Mouse (Mus musculus): ENCODE measurements around the gene Nfatc3. TPM values are rescaled to one million over a fixed set of nuclear protein-coding genes. Genes with fewer than 3 reads are reported as not detected.

Nfatc3 gene
- polyA plus RNA-seq, 1 experiment = 31.9 TPM

DNA sequence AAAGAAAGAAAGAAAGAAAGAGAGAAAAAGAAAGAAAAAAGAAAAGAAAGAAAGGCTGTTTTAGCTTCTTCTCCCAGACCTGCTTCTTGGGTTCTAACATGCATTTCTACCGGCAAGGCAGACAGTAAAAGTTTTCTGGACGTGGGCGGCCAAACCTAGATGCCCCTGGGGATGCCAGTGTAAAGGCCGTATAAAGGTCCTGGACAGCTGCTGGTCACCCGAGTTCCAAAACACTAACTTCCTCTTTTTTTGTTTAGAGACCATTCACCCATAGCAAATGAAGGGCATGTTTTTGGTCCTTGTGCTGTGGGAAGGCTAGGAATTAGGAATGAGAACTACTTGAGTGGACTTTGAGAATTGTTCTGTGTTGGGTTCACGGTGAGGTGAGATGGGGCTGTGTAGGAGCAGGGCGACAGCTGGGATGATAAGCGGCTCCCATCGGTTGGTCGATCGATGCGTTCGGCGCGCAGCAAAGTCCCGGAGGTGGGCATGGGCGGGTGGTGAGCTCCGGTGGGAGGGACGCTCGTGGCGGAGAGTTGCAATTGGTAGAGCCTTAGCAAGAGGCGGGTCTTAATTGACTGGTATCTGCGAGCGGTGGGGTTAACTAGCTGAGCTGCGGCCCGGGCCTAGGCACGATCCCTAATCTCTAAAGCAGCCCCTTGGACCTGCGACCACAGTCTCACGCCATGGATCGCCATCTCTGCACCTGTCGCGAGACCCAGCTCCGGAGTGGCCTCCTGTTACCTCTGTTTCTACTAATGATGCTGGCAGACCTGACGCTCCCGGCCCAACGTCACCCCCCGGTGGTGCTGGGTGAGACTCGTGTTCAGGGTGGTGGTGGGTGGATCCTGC is 91.4 kb downstream of the Nfatc3 start, which contains the start of gene Pla2g15:
Gene Pla2g15, plus strand, starts transcription at position 599 of the 852 bp plus-strand sequence.
- Histone ChIP-seq H3K4me1 (ENCODE audit: control insufficient read depth, insufficient read depth, low read length) (peaks cover 68% of the 10 kb centered on the region), H3K27ac (ENCODE audit: insufficient read depth, low read depth, low read length) (peak within 1 kb of the TSS; percentile 99), H3K4me3 (ENCODE audit: insufficient read depth, low read length) (peak within 1 kb of the TSS; percentile 77)
- TF ChIP-seq CTCF (IDR thresholded peaks at IDR 0.05; ENCODE audit: low read depth, low read length) (no peak), POLR2A (IDR thresholded peaks at IDR 0.05; ENCODE audit: borderline replicate concordance, low read depth, low read length) (no peak)

DNA sequence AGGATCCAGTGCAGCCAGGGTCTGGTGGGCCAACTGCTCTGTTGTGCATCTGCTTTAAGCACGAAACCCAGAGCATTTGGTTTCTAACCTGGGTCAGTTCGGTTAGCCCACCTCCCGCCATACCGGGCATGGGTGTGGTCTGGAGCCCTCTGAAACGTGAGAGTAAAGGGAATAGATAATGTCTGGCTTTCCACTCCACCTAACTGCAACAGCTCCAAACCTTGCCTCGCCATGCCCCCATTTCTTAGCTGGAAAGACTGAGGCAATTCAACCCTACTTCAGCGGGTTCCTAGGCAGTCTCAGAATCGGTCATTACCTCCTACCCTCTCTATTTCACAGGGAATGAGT is 92.0 kb downstream of the Nfatc3 start:
- Histone ChIP-seq H3K27ac (ENCODE audit: insufficient read depth, low read depth, low read length) (peak overlapping the region; percentile 87), H3K4me1 (ENCODE audit: control insufficient read depth, insufficient read depth, low read length) (peaks cover 63% of the 10 kb centered on the region), H3K4me3 (ENCODE audit: insufficient read depth, low read length) (peak overlapping the region; percentile 77)
- TF ChIP-seq POLR2A (IDR thresholded peaks at IDR 0.05; ENCODE audit: borderline replicate concordance, low read depth, low read length) = no peak

DNA sequence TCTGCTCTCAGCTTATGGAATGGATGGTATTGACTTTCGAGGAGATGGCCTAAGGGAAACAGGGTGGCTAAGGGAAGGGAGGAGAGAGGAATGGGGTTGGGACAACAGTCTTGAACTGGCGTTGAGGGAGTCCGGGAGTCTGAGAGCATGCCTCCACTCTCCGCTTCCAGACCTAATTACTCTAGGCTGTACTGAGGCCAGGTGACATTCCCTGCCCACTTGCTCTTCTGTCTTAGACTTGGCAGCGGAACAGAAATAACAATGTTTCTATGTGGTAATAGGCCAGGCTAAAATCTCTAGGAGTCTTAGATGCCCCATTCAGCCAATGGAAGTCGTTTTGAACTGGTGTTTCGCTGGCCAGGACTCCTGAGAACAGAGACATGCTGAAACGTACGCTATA is 92.4 kb downstream of the Nfatc3 start:
- Histone ChIP-seq H3K27ac (ENCODE audit: insufficient read depth, low read depth, low read length) (peak overlapping the region; percentile 87), H3K4me3 (ENCODE audit: insufficient read depth, low read length) (peak overlapping the region; percentile 77), H3K4me1 (ENCODE audit: control insufficient read depth, insufficient read depth, low read length) (peaks cover 59% of the 10 kb centered on the region)
- no peak for TF ChIP-seq CTCF (IDR thresholded peaks at IDR 0.05; ENCODE audit: low read depth, low read length)
- no peak for TF ChIP-seq POLR2A (IDR thresholded peaks at IDR 0.05; ENCODE audit: borderline replicate concordance, low read depth, low read length)

DNA sequence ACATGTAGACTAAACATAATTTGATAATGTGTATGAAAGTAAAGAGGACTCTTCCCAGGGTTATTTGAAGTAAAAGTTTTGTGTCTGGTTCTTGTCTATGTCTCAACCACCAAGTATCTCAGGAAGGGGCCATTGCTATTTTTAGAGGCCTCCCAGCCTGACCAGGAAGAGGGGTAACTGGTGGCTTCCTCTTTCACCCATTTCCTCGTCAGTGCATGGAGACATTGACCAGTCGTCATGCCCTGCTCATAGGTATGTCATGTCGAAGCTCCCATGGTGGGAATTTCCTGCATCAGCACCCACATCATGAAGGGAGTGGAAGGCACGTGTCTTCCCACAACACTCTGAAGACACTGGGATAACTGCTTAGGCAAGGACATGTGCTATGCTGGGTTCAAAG is 94.2 kb downstream of the Nfatc3 start:
- Histone ChIP-seq H3K27ac (ENCODE audit: insufficient read depth, low read depth, low read length) (peak overlapping the region; percentile 87), H3K4me3 (ENCODE audit: insufficient read depth, low read length) (peak overlapping the region; percentile 77), H3K4me1 (ENCODE audit: control insufficient read depth, insufficient read depth, low read length) (peaks cover 44% of the 10 kb centered on the region)
- TF ChIP-seq CTCF (IDR thresholded peaks at IDR 0.05; ENCODE audit: low read depth, low read length) = no peak
- TF ChIP-seq POLR2A (IDR thresholded peaks at IDR 0.05; ENCODE audit: borderline replicate concordance, low read depth, low read length) = no peak

DNA sequence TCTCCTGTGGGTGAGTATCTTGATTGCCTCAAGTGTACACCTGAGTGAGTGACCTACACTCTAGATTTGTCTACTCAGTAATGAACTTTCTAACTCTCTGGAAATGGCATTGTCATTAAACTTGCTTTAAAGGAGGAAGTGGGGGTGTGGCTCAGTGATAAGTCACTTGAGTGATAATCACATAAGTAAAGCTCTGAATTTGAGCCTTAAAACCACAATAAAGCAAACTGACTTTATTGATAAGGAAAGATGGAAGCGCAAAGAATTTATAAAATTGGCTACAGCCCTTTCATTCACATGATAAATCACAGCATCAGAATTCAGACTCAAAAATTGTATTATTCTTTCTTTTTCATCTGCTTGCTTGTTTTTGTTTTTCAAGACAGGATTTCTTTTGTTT is 98.8 kb downstream of the Nfatc3 start:
- Histone ChIP-seq H3K27ac (ENCODE audit: insufficient read depth, low read depth, low read length) (no peak overlapping the region), H3K4me1 (ENCODE audit: control insufficient read depth, insufficient read depth, low read length) (peaks cover 24% of the 10 kb centered on the region), H3K4me3 (ENCODE audit: insufficient read depth, low read length) (no peak overlapping the region)
- no peak for TF ChIP-seq CTCF (IDR thresholded peaks at IDR 0.05; ENCODE audit: low read depth, low read length)
- no peak for TF ChIP-seq POLR2A (IDR thresholded peaks at IDR 0.05; ENCODE audit: borderline replicate concordance, low read depth, low read length)

DNA sequence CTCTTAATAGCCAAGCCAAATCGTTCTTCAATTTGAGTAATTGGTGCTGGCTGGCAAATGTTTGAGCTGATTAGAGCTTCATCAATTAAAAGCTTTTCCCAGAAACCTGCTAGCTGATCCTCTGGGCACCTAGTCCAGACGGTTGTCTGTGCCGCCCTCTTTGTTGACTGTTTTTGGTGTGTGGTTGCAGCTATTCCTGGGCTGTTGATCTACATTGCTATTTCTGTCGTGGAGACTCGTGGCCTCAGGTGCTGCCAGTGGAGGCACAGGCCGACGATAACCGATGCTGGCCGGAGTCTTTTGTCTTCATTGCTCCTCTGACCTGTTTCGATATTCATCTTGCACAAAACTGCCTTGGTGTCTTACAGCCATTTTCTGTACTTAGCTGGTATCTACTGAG is 99.7 kb downstream of the Nfatc3 start:
- Histone ChIP-seq H3K4me3 (ENCODE audit: insufficient read depth, low read length) (no peak overlapping the region), H3K4me1 (ENCODE audit: control insufficient read depth, insufficient read depth, low read length) (peaks cover 17% of the 10 kb centered on the region), H3K27ac (ENCODE audit: insufficient read depth, low read depth, low read length) (no peak overlapping the region)
- TF ChIP-seq CTCF (IDR thresholded peaks at IDR 0.05; ENCODE audit: low read depth, low read length) (no peak), POLR2A (IDR thresholded peaks at IDR 0.05; ENCODE audit: borderline replicate concordance, low read depth, low read length) (no peak)

DNA sequence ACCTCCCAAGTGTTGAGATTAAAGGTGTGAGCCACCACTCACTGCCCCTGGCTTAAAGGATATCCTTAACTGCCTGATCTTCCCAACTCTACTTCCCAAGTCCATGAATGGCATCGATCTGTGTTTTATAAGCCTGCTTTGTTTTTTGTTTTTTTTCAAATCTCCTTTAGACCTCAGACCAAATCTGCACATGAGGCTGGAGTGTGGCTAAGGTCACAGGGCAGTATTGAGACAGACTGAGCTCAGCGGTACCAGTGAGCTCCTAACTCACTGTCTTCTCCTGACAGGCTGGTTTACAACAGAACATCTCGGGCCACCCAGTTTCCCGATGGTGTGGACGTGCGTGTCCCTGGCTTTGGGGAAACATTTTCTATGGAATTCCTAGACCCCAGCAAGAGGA is 101.2 kb downstream of the Nfatc3 start:
- peaks cover 4% of the 10 kb centered on the region for H3K4me1 ChIP-seq (ENCODE audit: control insufficient read depth, insufficient read depth, low read length)
- no peak overlapping the region for H3K27ac ChIP-seq (ENCODE audit: insufficient read depth, low read depth, low read length)
- no peak for TF ChIP-seq POLR2A (IDR thresholded peaks at IDR 0.05; ENCODE audit: borderline replicate concordance, low read depth, low read length)
- no peak for TF ChIP-seq CTCF (IDR thresholded peaks at IDR 0.05; ENCODE audit: low read depth, low read length)
- H3K4me3 ChIP-seq (ENCODE audit: insufficient read depth, low read length) = no peak overlapping the region

DNA sequence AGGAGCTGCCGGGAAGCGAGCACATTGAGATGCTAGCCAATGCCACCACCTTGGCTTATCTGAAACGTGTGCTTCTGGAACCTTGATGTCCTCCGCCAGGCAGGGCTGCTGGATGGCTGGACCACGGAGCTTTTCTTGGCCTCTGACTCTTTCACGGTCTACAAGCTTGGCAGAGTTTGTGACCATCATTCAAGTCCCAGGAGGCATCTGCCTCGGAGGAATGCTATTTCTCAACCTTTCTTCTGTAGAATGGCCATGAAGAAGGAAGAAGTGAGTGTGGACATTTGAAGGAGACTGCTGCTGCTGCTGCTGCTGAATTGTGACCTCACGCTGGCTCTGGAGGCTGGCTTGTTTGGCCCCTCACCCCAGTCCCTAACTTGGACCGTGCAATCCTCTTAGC is 104.6 kb downstream of the Nfatc3 start:
- peaks cover 12% of the 10 kb centered on the region for H3K4me1 ChIP-seq (ENCODE audit: control insufficient read depth, insufficient read depth, low read length)
- H3K27ac ChIP-seq (ENCODE audit: insufficient read depth, low read depth, low read length) = no peak overlapping the region
- no peak overlapping the region for H3K4me3 ChIP-seq (ENCODE audit: insufficient read depth, low read length)
- TF ChIP-seq CTCF (IDR thresholded peaks at IDR 0.05; ENCODE audit: low read depth, low read length) (no peak), POLR2A (IDR thresholded peaks at IDR 0.05; ENCODE audit: borderline replicate concordance, low read depth, low read length) (no peak)

DNA sequence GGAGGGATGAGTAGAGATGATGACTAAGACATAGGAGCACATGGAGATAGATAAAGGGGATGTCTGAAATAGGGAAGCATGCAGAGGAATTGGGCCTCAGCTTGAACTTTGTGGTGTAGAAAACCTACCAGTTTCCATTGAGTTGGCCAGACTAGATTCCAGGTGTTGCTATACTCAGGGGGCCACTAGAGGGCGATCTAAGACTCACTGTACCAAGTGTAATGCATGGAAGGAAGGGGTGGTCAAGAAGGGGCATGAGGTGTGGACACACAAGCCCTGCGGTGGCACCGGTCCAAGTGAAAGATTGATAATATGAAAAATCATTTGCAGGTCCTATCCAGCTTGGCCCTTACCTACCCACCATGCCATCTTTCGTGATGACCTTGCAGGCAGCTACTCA is 106.8 kb downstream of the Nfatc3 start:
- H3K27ac ChIP-seq (ENCODE audit: insufficient read depth, low read depth, low read length) = no peak overlapping the region
- no peak for TF ChIP-seq POLR2A (IDR thresholded peaks at IDR 0.05; ENCODE audit: borderline replicate concordance, low read depth, low read length)
- TF ChIP-seq CTCF (IDR thresholded peaks at IDR 0.05; ENCODE audit: low read depth, low read length) = peak; percentile 89
- H3K4me3 ChIP-seq (ENCODE audit: insufficient read depth, low read length) = no peak overlapping the region
- H3K4me1 ChIP-seq (ENCODE audit: control insufficient read depth, insufficient read depth, low read length) = peaks cover 14% of the 10 kb centered on the region

DNA sequence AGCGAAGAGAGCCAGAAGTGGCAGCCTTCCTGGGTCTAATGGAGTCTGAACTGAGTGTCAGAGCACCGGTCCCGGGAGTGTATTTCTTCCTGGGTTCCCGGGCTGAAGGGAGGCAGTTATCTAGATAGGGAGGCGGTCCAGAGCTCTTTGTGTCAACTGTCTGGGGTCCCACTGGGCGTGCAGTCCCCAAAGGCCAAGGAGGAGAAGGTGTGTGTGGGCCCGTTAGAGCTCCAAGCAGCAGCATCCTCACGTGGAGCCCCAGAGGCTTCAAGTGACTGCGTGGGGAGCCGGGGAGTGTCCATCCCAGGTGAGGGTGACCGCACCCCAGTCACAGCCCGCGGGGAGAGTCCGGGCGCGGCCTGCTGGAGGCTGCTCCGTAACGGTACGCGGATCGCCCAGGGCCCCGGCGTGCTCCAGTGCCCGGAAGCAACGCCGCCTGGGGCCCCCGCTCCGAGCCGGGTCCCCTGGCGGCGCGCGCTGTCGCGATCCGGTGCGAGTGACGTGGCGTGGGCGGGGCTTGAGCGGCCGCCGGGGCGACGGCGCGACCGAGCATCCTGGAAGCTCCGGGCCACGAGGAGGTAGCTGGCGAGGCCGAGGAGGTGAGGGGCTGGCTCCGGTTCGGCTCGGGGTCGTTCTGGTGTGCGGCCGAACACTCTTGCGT is 109.8 kb downstream of the Nfatc3 start, which contains the start of gene Slc7a6:
Gene Slc7a6, plus strand, starts transcription at position 502 of the 661 bp plus-strand sequence.
- TF ChIP-seq POLR2A (IDR thresholded peaks at IDR 0.05; ENCODE audit: borderline replicate concordance, low read depth, low read length) (no peak), CTCF (IDR thresholded peaks at IDR 0.05; ENCODE audit: low read depth, low read length) (no peak)
- H3K4me3 ChIP-seq (ENCODE audit: insufficient read depth, low read length) = peak within 1 kb of the TSS; percentile 79
- H3K27ac ChIP-seq (ENCODE audit: insufficient read depth, low read depth, low read length) = peak within 1 kb of the TSS; percentile 38
- peaks cover 16% of the 10 kb centered on the region for H3K4me1 ChIP-seq (ENCODE audit: control insufficient read depth, insufficient read depth, low read length)

Measured in bone marrow macrophage, adult 2 months (primary cell).